Mouse (Mus musculus) layer of hippocampus, adult 2 months (tissue): ENCODE results near the gene Gm4724. TPM values are rescaled to one million over a fixed set of nuclear protein-coding genes. Genes with fewer than 3 reads are reported as not detected.
"Not testable (repeated sequence)": the region's sequence is repeated elsewhere in the genome, so short reads cannot be mapped to it uniquely, and the experiment has no call there.

Experiments
- DNase-seq, 2 experiments: peaks; one replicate each; pipeline ENCODE4 v3.0.0; 2022; ENCODE audit warnings: low spot score in 2 of 2
- H3K27ac ChIP-seq: fragments of 200-600 bp; 2 replicates; pipeline ENCODE4 v1.8.1; 2022
- H3K4me3 ChIP-seq: fragments of 200-600 bp; 2 replicates; pipeline ENCODE4 v1.8.1; 2022; ENCODE audit warnings: mild to moderate bottlenecking
- long read RNA-seq, 2 experiments: library from polyadenylated mRNA; stranded (forward); transcript quantifications; one replicate each; pipeline ENCODE4 v2.0.0; 2021; ENCODE audit warnings: borderline mapping rate in 2 of 2
- total RNA-seq, 2 experiments: library from RNA; stranded (reverse); gene quantifications; 2 replicates each; pipeline ENCODE4 v1.2.3; 2021

Gene Gm4724
- 10 to 100 TPM; 12.4 to 18.0 TPM for total RNA-seq
- long read RNA-seq, experiment 1, transcript Gm4724-203 (4 exons, 1,198 nt) = major isoform, 10 of 11 reads
- long read RNA-seq, experiment 1, partial matches to known transcripts = 0 of 11 reads
- long read RNA-seq, experiment 1, other reads (novel, unspliced or antisense) = 0 of 11 reads
- long read RNA-seq, experiment 2, partial matches to known transcripts = 0 of 4 reads
- long read RNA-seq, experiment 2, other reads (novel, unspliced or antisense) = 0 of 4 reads

DNA sequence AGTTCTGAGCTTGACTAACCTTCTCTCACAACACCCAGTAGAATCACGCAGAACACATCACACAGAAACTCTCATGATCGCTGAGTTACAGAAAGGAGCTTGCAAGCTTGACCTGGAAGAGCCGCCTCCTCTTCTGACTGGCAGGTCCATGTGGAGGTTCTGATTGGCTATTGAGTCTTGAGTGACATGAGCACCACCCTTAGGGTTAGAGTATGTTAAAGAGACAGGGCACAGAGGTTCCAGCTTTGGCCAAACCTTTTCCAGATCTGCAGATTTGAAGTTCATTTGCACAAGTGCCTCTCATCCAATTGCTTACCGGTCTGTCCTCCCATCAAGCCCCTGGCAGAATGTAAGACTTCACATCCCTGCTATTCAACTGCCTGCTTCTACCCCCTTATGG lies at the start of gene Gm4724:
Gm4724 (minus strand) TSS at position 101 of the 400 bp plus-strand sequence.
- H3K27ac ChIP-seq, H3K4me3 ChIP-seq, DNase-seq: not testable (repeated sequence)

DNA sequence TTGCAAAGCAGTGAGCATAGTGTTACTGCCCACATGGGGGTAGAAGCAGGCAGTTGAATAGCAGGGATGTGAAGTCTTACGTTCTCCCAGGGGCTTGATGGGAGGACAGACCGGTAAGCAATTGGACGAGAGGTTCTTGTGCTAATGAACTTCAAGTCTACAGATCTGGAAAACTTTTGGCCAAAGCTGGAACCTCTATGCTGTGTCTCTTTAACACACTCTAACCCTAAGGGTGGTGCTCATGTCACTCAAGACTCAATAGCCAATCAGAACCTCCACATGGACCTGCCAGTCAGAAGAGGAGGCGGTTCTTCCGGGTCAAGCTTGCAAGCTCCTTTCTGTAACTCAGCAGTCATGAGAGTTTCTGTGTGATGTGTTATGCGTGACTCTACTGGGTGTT lies 34.1 kb upstream of the Gm4724 start, which contains the start of gene Zfp965:
Zfp965 (plus strand) TSS at position 301 of the 400 bp plus-strand sequence.
- DNase-seq, H3K4me3 ChIP-seq, H3K27ac ChIP-seq: not testable (repeated sequence)

Other genes with a start within 250 kb of the Gm4724 start
- gene Gm14391, start 228.9 kb downstream of the Gm4724 start, total RNA-seq = 100 to 1,000 TPM; 109 to 113 TPM
- under 1 TPM in 1 of 2 experiments, not detected in 1; 0.59 TPM for gene Gm14440, start 160.7 kb downstream of the Gm4724 start, total RNA-seq
- 10 to 100 TPM; 66.9 to 70.6 TPM for gene Gm4631, start 97.6 kb downstream of the Gm4724 start, total RNA-seq
- gene Zfp968, start 63.4 kb downstream of the Gm4724 start, total RNA-seq = 1 to 10 TPM; 5.5 to 7.0 TPM
- 1 to 10 TPM; 4.8 to 5.0 TPM for gene Zfp965, start 34.2 kb upstream of the Gm4724 start, total RNA-seq
- not detected for gene Gm11007, start 208.2 kb upstream of the Gm4724 start, total RNA-seq